9 mouse cellular contexts compared by ENCODE assay signal in the genomic region with DNA sequence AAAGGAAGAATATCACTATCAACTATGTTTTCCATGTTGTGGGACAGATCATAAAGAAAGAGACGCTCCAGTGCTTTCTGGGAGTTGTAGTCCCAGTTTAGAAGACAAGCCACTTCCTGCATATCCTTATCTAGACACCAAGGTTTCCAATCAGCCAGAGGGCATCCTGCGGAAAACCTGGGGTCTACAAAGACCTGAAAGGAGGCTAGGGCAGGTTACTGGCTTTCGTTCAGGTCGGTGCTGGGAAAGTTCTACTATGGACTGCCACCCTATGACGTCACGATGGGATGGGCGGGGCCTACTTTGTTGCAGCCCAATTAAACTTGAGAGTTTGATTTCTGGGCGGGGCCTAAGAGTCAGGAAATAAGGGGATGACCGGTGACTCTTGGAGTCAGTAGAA. TPM values are rescaled to one million over a fixed set of nuclear protein-coding genes. Genes with fewer than 3 reads are reported as not detected.
DNase-seq lines count a peak whose midpoint lies in the region; ATAC-seq and TF ChIP-seq lines count a peak whose summit lies in the region.
"Had no signal": no experiment of that assay in that cellular context is flagged by ENCODE, and none has a peak within 500 bp of the region (broad histone marks: within the 10 kb centered on the region; RNA-seq: fewer than 3 reads in every experiment).

A gene (plus strand): TSS at position 369 of the 400 bp plus-strand sequence.

- no peak for TF ChIP-seq CTCF in heart, adult 2 months (IDR thresholded peaks at IDR 0.05)

- WGBS in kidney, embryonic 15.5 days = 32% methylated on average over 9 of the region's 9 CpGs
- 25% methylated on average over 9 of the region's 9 CpGs for WGBS in heart, adult 2 months

- peaks cover 28% of the 10 kb centered on the region for H3K27me3 ChIP-seq in kidney, embryonic 15.5 days
- H3K27me3 ChIP-seq in heart, adult 2 months (ENCODE audit: control insufficient read depth, insufficient read depth, low read length) = no peaks in the 10 kb centered on the region

- H3K4me1 ChIP-seq in kidney, embryonic 15.5 days = peaks cover 12% of the 10 kb centered on the region
- no peaks in the 10 kb centered on the region; the same call in 1 of the 2 replicates for H3K4me1 ChIP-seq in heart, adult 2 months (ENCODE audit: control insufficient read depth, insufficient read depth, low read length)

- H3K4me2 ChIP-seq in kidney, embryonic 15.5 days = peak within 1 kb of the TSS; percentile 5; the same call in 1 of the 2 replicates

- H3K4me3 ChIP-seq in kidney, embryonic 15.5 days (replicated peaks) = no peak within 1 kb of the TSS
- no peak within 1 kb of the TSS for H3K4me3 ChIP-seq in heart, adult 2 months

- no peak for TF ChIP-seq EP300 in heart, adult 2 months (IDR thresholded peaks at IDR 0.05; ENCODE audit: insufficient read depth, low read depth, low read length)

- no peaks in the 10 kb centered on the region for H3K9me3 ChIP-seq in kidney, embryonic 15.5 days (replicated peaks)

- H3K9ac ChIP-seq in kidney, embryonic 15.5 days = no peak within 1 kb of the TSS
- no peak within 1 kb of the TSS for H3K9ac ChIP-seq in heart, adult 2 months (ENCODE audit: low read depth, low read length)

- H3K27ac ChIP-seq in kidney, embryonic 15.5 days = no peak within 1 kb of the TSS
- H3K27ac ChIP-seq in heart, adult 2 months = no peak within 1 kb of the TSS

- no peaks in the 10 kb centered on the region for H3K79me2 ChIP-seq in heart, adult 2 months (replicated peaks; ENCODE audit: control insufficient read depth, insufficient read depth, low read length)

- no peak for TF ChIP-seq POLR2A in heart, adult 2 months (IDR thresholded peaks at IDR 0.05; ENCODE audit: insufficient read depth, low read depth, low read length)

- no peaks in the 10 kb centered on the region for H3K36me3 ChIP-seq in kidney, embryonic 15.5 days
- H3K36me3 ChIP-seq in heart, adult 2 months (ENCODE audit: control insufficient read depth, insufficient read depth, low read length) = no peaks in the 10 kb centered on the region

- no peak for ATAC-seq in kidney, embryonic 15.5 days (replicated peaks; ENCODE audit: low FRiP score)
- no peak for ATAC-seq in frontal cortex, adult (ENCODE audit: low TSS enrichment)
- ATAC-seq: forebrain, embryonic 14.5 days had no signal

- intact Hi-C loops in heart, adult 2 months (cut with DNase I) = no loop called here

- no peak for DNase-seq in kidney, postnatal 14 days
- peak; percentile 49 for DNase-seq in MEL-GATA-1-ER (ENCODE audit: extremely low read depth, low read depth)
- peak; percentile 46 to 56 for DNase-seq in heart, adult 2 months
- peak; percentile 64 to 71 for DNase-seq in lung, postnatal 4 days
- no peak for DNase-seq in cerebellum, adult 9-11 months

RNA-seq across cellular contexts. Expression of the gene that starts here (rescaled TPM):
- polyA plus RNA-seq in kidney, embryonic 15.5 days (2015; fragmentation: Nextera tagmentation; extraction: Ambion mirVana) = 0.14 and 0.17 TPM in 2 replicates
- total RNA-seq in heart, adult 2 months (2021) = under 1 TPM; 0.26 to 0.27 TPM
- 0.29 and 0.70 TPM in 2 replicates for polyA plus RNA-seq in heart, adult 2 months (2012; rRNA removed)
- total RNA-seq: layer of hippocampus, postnatal 10 days had no signal
- polyA plus RNA-seq: forebrain, embryonic 14.5 days had no signal

Comparison
In these comparisons a context has a peak if more than half of its experiments do, and no peak if none do; other contexts are left out.
1. Peak in DNase-seq in heart, adult 2 months; RNA of the gene not detected or under 1 TPM.
2. DNase-seq: peak in MEL-GATA-1-ER (single experiment) and lung, postnatal 4 days (2 of 2); none in kidney, postnatal 14 days (single experiment) and cerebellum, adult 9-11 months (single experiment).